Mouse (Mus musculus): ENCODE measurements around the gene Atf7ip.

The Atf7ip gene

GRCm38 (mm10) chr6:136647455-136647861 lies 141.5 kb downstream of the Atf7ip start:
- 74% methylated on average over 10 of the region's 10 CpGs for WGBS

- 90% methylated on average over 8 of the region's 8 CpGs for WGBS
Measured at GRCm38 (mm10) chr6:136650664-136651063, 144.7 kb downstream of the Atf7ip start.

GRCm38 (mm10) chr6:136653331-136653730 lies 147.4 kb downstream of the Atf7ip start:
- 76% methylated on average over 5 of the region's 5 CpGs for WGBS

GRCm38 (mm10) chr6:136654470-136654869 lies 148.5 kb downstream of the Atf7ip start:
- 95% methylated on average over 20 of the region's 20 CpGs for WGBS

GRCm38 (mm10) chr6:136655786-136656185 lies 149.8 kb downstream of the Atf7ip start:
- 68% methylated on average over 11 of the region's 11 CpGs for WGBS

GRCm38 (mm10) chr6:136658303-136658702 lies 152.3 kb downstream of the Atf7ip start:
- WGBS = 95% methylated on average over 4 of the region's 4 CpGs

GRCm38 (mm10) chr6:136659226-136659625 lies 153.3 kb downstream of the Atf7ip start:
- 91% methylated on average over 9 of the region's 9 CpGs for WGBS
